Mouse (Mus musculus) gastrocnemius, adult 8-10 months (tissue): Measurements from ENCODE around the gene Dmgdh. TPM values are rescaled to one million over a fixed set of nuclear protein-coding genes. Genes with fewer than 3 reads are reported as not detected.

Source experiments
- DNase-seq, 2 experiments: peaks; one replicate each; pipeline ENCODE4 v3.0.0; 2022; ENCODE audit warnings: low spot score in 2 of 2
- total RNA-seq, 4 experiments: library from RNA; stranded (reverse); gene quantifications; 2 replicates each; pipeline ENCODE4 v1.2.4; 2022

The Dmgdh gene
- total RNA-seq, 4 experiments from 2014 or later, result 0.13 TPM; not detected in 3

DNA sequence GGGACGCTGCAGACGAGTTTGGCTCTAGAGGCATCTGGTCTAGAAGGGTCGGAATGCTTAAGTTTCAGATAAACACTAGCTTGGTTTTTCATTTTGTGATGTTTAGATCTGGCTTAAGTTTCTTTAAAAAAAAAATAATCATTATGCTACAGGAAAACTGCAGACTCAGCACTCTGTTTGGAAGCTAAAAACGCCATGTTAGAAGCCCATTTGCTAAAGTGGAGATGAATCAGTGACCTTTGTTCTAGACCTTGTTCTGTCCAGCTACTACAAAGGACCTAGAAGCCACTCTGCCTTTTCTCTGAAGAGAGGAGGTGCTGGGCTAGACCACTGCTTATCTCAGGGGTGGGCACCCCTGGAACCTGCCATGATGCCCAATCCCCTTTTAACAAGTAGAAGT lies 36.1 kb downstream of the Dmgdh start:
- no peak for DNase-seq

DNA sequence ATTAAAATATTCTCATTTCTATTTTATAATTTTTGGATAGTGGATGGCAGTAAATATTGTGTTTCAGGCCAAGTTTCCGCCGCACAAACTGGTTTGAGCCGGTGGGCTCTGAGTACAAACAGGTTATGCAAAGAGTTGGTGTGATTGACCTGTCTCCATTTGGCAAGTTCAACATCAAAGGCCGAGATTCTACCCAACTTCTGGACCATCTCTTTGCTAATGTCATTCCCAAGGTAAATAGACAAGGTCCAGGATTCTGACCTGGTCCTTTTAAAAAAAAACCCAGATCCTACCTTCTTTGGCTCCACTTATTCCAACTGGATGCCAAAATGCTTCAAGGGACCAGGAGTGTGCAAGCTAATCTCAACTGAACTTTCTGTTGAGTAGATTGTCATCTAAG lies 37.0 kb downstream of the Dmgdh start:
- no peak for DNase-seq

DNA sequence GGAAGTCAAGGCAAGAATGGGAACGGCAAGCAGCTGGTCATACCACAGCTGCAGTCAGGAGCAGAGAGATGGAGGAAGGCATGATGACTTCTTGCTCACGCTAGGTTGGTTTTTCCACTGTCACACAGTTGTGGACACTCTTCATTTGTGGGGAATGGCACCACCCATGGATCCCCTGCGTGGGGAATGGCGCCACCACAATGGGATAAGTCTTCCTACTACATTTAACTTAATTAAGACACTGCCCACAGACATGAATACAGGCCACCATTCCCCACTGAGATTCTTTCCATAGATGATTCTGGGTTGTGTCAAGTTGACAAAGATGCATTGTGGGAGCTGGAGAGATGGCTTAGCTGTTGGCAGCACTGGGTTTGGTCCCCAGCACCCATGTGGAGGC lies 38.1 kb downstream of the Dmgdh start:
- no peak for DNase-seq

DNA sequence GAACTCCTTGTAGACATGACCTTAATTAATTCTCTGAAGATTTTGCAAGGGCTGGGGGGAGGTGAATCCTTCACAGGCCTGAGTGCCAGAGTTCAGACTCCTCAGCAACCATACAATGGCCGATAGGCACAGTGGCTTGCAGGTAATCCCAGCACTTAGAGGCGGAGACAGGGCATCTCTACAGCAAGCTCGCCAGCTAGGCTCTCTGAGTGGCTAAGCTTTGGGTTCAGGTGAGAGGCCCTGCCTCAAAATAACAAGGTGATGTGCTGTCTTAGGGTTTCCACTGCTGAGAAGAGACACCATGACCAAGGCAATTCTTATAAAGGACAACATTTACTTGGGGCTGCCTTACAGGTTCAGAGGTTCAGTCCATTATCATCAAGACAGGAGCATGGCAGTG lies 39.6 kb downstream of the Dmgdh start:
- no peak for DNase-seq

DNA sequence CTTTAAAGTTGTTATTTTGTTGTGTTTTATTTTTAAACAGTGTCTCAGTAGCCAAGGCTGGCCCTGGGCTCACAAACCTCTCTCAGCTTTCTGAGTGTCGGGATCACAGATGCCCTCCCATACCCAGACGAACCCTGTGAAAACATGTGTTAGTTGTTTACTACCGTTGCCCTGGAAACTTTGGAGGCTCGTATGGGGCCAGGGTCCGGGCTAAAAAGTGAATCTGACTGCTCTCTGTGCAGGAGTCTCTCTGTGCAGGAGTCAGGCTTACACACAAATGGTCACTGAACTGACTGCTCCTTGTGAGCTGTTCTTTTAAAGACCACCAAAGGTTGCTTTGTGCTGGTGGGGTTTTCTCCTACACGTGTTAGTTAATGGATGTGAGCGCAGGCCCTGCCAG lies 42.9 kb downstream of the Dmgdh start:
- no peak for DNase-seq

DNA sequence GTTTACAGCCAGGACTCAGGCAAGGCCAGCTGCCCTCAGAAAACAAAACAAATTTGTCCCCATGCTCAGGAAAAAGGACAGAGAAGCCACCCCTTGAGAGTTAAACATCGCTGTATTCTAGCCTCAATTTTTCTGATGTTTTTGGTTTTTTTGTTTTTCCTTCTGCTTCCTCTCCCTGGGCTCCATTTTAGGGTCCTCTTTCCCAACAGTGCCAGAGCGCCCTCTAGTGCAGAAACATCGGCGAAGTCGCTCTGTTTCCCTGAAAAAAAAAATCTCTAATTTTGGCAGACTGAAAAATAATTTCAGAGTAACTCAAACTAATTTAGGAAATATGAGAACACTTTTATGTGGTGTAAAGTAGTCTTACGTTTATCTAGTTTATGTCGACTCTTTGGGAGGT lies 44.7 kb downstream of the Dmgdh start:
- no peak for DNase-seq

DNA sequence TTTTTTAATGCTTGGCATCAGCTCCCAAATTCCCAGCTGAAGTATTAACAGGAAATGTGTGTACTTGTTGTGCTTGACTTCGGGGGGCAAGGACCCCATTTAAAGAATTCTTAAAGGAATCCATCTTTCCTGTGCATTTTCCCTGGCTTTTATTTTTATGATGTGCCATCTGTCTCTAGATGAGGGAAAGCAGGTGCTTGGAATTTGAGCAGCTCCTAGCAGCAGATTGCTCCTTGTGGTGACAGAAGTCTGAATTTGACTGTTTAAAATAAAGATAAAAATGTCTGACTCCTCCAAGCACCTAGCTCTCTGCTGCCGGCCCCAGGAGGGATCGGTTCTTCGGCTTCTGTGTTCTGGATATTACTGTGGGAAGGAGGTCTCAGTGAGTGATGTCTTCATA lies 47.7 kb downstream of the Dmgdh start:
- no peak for DNase-seq

DNA sequence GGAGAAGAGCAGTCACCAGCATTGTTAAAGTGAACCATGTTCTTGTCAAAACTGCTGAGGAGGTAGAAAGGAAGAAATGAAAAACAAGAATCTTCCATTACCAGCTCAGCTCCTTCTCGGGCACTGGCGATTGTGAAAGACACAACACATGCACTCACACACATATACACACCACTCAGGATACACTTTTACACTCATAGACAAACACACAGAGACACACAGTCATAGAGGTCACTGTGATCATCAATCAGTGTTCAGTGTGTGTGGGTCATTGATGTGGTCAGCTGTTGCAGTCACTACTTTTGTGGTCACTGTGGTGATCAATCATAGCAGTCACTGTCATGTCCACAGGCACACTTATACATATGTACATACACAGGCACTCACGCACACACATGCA lies 49.2 kb downstream of the Dmgdh start:
- no peak for DNase-seq

DNA sequence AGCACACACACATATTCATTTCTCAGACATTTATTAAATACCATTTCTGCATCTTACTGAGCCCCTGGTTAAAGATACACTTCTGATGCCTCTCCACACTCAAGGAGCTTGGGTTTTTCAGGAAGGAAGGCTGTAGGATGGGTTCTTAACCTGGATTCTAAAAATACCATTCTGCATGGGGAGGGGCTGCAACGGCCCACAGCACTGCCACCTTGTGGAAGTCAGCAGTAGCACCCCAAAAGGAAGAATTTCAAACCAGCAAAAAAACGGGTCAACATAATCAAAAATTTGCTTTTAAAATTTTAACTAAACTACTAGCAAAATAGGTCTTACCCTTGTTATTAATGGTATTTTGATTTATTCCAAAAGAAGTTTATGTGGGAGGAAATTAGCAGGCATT lies 50.0 kb downstream of the Dmgdh start:
- no peak for DNase-seq

DNA sequence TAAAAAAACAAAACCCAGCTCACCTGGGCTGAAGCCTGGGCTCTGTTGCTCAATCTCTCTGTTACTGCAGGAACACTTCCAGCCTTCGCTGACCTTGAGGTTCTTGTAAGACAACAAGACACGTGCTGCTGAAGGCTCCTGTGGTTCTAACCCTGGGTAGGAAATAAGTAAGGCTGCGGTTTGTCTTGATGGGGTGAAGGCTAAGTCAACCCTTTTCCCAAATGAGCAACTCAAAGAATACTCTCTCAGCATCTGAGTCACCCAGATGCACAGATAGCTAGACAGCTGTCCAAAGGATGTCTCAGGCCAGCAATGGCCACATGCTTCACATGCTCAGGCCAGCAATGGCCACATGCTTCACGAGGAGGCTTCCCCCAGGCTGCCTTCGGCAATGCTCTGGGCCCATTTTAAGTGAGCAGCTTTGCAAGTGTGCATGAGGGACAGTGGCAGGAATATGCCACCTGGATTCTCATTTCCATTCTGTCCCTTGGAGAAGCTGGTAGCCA lies 61.0 kb downstream of the Dmgdh start:
- DNase-seq, result no peak

DNA sequence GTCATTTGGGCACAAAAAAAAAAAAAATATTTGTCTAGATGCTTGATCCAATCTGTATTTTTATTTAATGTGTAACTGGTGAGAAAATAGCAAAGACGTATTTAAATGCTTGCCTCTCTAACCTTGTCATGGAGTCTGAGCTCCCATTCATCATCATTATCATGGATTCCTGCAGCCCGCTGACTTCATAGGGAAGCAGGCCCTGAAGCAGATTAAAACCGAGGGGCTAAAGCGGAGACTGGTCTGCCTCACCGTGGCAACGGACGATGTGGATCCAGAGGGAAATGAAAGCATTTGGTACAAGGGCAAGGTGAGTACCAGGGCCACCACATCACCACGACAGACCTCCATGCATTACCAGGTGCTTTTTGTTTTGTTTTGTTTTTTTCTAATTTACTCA lies 69.9 kb downstream of the Dmgdh start:
- no peak for DNase-seq

DNA sequence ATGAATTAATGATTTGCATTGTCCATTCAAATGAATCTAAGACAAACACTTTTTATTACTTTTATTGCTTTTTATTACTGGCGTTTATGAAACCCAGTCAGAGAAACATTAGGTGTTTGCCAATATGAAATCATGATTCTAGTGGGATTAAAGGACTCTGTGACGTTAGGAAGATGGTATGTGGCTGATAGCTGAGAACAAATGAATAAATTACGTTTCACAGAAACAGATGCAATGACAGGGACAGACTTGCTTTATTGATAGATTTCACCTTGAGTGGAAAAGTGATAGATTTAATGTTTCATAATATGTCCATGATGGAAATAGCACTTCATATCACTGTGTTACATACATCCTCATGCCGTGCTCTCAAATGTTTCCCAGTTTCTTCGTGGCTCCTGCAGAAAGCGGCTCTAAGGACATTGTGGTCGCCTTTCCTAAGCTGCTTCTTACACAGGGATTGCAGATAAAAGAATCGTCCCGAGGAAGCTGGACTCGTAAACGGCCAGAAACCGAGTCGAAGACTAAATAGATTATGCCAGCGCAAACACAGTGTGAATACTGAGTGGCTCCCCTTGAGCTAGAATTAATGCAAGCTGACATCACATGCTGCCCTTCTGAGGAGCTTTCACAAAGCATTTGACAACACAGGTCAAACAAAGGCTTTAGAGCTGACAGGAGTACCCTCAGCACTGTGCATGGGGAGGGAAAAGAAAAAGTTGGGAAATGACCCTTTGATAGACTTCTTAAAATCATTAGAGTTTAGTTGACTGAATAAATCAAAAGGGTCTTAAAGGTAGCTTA lies 78.6 kb downstream of the Dmgdh start:
- no peak for DNase-seq

DNA sequence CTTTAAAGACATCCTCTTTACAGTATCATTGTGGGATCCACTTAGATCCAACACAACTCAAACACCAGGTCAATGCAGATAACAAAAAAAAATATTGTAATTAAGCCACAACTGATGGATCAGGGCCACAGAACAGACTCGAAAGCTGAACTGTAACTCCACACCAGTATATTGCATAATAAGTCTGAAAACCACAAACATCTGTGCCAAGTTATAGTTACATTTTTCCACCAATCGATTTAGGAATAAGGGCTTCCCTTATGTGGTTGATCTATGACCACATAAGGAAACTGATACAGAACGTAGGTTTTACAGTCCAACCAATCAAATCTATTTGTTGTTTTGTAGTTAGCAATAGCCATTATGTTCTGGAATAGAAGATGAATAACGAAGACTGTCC lies 80.9 kb downstream of the Dmgdh start:
- no peak for DNase-seq

DNA sequence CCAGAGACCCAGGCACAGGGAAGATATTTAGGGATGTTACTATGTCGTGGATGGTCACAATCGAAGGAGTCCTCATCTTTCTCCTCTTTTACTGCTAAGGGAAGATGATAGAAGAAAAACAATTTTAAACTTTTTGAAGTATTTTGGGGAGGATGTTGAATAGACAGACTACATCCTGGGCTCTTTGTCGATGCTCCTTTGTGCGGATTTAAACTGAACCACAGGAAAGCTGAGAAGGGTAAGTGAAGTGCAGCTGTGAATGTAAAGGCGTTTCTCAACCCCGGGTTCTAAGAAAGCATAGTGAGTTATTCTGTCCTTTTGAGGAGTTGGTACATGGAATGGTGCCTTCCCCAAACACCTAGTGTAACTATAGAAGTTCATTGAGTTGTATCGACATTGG lies 82.4 kb downstream of the Dmgdh start:
- no peak for DNase-seq

DNA sequence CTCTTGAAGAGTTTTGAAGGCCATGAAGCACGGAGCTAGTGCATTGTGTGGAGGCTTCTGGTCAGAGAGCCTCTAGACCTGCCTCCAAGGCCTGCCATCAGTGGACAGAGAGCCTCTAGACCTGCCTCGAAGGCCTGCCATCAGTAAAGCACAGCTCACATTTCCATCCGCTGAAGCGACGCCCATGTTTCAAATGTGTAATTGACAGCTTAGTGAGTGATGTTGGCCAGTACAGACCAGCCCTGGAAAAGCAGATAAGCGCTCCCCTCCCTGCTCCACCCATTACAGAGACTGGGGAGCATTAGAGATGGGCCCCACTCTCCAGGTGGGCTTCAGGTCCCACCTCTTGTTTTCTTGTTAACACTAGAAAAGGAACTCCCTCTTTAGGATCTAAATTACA lies 83.3 kb downstream of the Dmgdh start:
- no peak for DNase-seq

DNA sequence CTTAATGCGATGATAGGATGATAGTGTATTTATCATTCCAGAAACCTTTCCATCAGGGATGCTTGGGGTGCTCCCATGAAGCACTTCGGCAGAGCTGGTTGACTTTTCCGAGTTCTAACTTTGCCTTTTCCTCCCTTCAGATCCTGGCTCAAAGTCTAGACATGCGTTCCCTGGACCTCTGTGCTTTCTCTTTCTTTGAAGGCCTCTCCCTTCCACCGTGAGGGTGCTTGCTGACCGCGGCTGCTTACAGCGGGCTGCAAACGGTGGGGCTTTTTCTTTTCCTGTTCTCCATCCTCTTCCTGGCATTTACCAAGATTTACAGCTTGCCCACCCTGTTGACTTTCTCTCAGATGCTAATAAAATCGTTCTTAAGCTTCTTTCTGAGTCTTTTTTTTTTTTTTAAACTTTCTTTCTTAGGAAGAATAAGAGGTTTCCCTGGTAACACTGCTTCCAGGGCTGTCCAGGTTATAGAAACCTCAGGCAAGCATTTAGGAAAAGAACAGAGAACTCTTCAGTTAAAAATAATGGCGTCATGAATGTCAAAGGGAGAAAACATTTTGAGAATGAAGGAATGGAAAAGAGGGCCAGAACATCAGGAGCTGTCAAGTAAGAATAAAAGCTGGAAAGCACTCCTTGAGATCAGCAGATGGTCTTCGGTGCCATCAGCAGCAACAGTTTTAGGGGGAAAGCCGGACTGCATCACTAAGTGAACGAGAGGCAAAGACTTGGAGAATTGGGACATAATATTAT lies 84.1 kb downstream of the Dmgdh start:
- DNase-seq, result no peak

DNA sequence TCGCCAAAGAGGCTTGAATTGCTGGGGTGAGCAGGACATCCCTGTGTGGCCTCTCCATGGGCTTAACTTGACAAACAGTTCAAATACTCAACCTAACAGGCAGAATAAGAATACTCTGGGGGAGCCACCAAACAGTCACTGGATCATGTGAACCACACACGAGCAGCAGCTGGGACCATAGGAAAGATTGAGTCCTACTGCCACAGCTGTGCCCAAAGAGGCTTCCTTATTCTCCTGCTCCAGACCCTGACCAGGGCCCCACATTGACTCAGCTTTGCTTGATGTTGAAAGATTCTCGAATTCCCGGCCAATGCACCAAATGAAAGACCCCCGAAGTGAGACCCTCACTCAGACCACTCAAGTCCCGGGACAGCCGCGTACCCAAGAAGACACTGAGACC lies 87.6 kb downstream of the Dmgdh start:
- DNase-seq, result no peak

DNA sequence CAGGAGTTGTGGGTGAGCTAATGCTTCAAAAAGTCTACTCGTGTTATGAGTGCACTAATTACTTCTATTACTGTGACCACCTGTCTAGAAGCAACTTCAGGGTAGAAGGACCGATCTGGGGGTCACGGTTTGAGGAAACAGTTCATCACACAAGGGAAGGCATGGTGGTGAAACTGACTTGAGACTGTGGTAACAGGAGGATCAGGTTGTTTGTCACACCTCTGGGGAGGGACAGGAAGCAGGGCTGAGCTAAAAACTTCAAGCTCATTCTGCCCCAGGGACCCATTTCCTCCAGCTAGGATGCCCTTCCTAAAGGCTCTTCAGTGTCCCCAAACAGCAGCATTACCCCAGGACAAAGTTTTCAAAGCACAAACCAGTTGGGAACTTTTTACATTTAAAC lies 88.6 kb downstream of the Dmgdh start:
- DNase-seq, result no peak

DNA sequence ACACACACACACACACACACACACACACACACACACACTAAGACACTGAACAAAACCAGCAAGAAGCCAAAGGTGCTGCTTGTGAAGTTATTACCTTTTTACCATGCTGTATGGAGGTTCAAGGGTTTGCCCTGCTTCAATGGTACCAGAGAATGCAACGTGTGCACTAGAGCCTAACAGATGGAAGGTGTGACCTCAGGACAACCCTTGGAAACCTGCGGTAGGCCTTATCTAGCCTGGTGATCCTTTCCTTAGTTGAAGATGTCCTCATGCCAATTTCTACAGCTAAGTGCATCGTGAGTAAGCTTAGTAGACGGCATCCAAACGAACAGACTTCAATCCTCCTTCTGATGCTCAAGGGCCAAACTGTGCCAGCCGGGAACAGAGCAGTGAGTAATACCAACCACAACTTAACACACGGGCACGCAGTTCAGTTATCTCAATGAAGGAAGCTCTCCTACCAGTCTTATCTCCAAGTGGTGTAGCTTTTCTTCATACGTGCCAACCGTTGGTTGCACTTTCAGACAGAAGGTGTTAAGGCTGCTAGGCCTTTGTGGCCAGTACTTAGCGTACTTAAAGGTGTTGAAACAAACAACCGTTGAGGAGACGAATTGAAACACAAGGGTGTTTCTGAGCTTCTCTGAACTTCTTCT lies 90.2 kb downstream of the Dmgdh start:
- DNase-seq, result no peak

DNA sequence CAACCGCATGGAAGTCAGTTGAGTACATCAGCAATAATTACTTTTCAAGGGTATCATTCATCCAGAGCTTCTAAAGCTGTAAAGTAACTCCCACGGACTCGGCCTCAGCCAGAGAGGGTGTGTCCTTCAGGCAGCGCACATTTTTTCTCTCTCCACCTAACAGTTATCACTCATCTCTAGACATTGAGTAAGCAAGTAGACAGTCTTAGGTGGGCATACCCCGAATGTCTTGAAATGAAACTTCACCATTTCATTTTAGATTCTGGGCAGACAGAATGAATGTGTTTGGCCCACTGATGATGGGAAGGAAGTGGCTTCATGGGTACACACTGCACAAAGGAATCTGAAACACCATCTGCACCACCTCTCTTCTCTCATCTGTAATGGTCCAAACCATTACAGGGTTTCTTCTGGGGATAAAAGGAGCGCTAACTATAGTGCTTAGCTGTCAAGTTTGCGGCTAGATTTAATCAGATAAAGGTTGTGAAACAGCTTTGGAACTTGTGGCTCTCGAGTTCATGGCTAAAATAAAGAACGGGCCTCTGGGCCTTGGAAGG lies 96.9 kb downstream of the Dmgdh start:
- DNase-seq, result no peak

DNA sequence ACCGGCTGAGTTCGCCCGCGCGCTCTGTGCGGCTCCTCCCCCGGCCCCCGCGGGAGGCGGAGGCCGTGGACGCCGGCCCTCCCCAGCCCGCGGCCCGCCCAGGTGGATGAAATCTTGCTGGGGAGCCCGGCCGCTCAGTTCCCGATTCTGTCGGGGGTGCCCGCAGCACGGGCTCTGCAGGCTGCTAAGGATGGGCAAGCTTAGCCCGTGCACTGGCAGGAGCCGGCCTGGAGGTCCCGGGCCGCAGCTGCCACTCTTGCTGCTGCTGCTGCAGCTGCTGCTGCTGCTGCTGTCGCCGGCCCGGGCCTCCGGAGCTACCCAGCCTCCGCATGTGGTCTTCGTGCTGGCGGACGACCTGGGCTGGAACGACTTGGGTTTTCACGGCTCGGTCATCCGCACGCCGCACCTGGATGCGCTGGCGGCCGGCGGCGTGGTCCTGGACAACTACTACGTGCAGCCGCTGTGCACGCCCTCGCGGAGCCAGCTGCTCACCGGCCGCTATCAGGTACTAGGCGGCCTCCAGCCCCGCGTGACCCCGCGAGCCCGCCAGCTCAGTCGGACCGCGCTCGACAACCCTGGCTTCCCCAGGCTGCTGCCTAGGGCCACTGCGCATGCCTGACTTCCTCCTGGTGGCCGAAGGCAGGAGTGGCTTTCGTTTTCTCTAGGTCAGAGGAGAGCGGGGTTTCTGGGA lies 97.5 kb downstream of the Dmgdh start, which contains the start of gene Arsb:
Gene Arsb (plus strand): TSS at position 43 of the 691 bp plus-strand sequence.
- peak; percentile 72 to 85 for DNase-seq
